Mouse (Mus musculus) CH12F3 (cell line): ENCODE measurements around the gene Scai.
"Not testable (repeated sequence)": the region's sequence is repeated elsewhere in the genome, so short reads cannot be mapped to it uniquely, and the experiment has no call there.

Experiments used
- in situ Hi-C: fragments of 300-500 bp; cut with MboI; formaldehyde crosslinking; loops from 2 replicates; pipeline ENCODE4 v1.14.3; 2020; ENCODE audit warnings: low sequenced_read_pairs

The Scai gene

GRCm38 (mm10) chr2:39190561-39191056, at the start of gene Scai:
TSS of gene Scai (minus strand) at chr2:39190734.
- in situ Hi-C loops: no loop called here

GRCm38 (mm10) chr2:39226731-39227130, 36.2 kb upstream of the Scai start:
- in situ Hi-C loops: no loop called here

- in situ Hi-C loops: no loop called here
Measured at GRCm38 (mm10) chr2:39226019-39226640, 35.6 kb upstream of the Scai start, which contains the start of gene Ppp6c. TSS of gene Ppp6c (minus strand) at chr2:39226451.

DNA sequence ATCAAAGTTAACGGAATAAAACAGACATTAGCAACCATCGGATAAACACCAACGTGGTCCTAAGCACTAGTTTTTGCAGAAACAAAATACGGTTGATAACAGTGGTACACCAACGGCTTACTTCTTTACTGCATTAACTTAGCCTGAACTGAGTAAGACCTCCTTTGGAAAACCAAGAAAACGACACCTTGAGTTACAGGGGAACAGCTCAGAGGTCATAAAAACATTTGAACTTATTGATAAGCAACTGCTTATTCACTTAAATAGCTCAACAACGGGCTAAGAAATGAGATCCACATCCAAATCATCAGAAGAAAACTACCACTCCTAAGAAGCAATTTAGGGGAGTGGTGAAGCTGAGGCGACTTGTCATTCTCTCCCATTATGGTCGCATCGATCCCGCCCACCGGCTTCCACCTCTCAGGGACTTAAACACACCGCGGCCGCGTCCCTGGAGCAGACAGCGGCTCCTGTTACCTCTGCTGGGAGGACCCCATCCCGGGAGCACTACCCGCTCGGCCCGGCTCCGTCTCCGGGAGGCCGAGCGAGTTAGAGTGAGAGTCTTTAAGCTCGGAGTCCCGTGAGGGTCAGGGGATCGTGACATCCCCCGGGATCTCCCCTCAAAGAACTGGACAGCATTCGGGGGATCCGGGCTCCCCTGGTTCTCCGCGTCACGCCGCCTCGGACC, 34.9 kb upstream of the Scai start:
- in situ Hi-C loops: not testable (repeated sequence)

GRCm38 (mm10) chr2:39224621-39225020, 34.1 kb upstream of the Scai start:
- in situ Hi-C loops: no loop called here

GRCm38 (mm10) chr2:39220010-39220409, 29.5 kb upstream of the Scai start:
- in situ Hi-C loops: no loop called here

- in situ Hi-C loops: no loop called here
Measured at GRCm38 (mm10) chr2:39219034-39219433, 28.5 kb upstream of the Scai start.

DNA sequence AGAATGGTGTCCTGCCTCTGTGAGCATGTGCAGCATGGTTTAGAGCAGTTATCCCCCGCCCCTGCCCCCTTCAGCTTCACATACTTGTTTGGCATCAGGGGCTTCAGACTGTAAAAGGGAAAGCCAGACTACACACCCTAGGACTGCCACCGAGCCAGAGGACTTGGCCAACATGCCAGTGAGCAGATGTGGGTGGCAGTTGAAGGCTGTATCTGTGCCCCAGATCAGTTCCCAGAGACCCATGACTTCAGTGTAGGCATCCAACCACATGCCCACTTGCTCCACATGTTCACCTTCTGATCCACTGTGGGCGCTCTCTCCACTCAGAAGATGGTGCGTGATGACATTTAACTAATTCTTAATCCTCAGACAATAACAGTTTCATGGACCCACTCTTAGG, 26.6 kb upstream of the Scai start:
- in situ Hi-C loops: no loop called here

DNA sequence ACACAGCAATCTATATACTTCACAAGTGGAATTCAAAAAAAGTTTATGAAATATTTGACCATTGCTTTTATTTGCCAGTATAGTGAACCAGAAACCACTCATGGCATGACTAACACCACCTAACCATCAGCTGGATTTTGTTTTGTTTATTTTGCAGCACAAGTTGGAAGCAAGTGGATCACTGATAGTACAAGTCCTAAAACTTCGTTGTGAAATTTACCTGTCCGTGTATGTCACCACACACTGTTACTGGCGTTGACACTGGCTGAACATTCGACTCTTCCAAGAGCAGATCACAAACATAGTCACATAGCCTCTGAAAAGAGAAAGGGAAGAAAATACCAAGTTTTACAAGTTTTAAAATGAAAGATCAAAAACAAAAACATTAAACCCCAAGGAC, 20.2 kb upstream of the Scai start:
- in situ Hi-C loops: no loop called here

DNA sequence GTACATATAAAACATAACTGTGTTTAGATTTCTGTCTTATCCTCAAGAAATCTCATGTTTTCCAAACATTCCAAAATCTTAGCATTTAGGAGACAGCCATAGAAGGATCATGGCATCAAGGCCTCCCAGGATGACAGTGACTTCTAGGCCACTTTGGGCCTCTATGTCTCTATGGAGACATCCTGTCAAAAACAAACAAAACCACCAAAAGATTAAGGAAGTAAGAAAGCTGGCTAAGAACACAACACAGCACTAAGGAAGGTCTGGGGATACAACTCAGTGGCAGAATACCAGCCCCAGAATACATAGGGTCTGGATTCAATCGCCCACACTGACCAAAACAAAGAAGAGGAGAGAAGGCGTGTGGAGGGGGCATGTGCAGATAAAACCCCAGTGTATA, 12.8 kb upstream of the Scai start:
- in situ Hi-C loops: no loop called here

DNA sequence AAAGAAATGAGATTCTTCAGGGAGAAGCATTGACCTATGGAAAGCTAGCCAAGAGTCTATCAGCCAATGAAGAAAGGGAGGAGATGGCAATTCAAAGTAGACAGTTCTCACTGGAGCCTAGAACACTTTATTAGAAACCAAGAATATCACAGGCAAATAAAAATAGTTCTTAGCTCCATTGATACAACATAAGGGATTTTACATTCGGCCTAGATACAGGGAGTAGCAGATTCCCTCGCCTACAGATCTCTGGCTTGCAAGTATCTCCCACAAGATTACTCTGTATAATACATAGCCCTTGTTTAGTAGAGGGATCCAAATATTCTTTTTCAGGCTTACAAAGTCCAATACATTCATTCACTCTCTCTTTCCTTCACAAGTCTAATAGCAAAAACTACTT, 4.3 kb upstream of the Scai start:
- in situ Hi-C loops: no loop called here

DNA sequence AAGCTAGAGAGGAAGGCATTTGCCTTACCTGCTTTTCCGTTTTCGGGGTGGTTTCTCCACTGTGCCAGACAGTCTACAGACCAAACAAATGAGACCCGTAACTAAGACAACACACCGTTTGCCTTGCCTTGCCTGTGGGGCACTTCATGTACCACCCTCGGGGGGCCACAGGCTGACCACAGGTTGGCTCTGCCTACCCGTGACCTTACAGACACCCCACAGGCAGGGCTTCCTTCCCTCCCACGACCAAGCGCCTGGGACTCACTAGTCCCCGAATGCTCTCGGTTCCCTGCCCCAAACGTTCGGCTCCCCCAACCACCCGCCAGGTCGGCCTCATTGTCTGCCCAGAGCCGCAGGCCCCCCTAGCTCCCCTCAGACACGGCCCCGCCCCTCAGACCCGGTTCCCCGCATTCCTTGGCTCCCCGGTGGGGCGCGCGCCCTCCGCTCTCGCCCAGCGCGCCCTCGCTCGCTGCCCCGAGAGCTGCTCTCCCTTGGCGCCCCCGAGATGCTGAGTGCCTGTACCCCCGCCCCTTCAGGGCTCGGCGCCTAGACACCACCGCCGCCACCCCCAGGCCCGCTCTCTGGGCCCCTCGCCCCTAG, 473 bp downstream of the Scai start:
- in situ Hi-C loops: loop anchor here (10.0 kb wide), 1 partner anchor 255 kb away; the partner anchor contains the start of gene Olfml2a

GRCm38 (mm10) chr2:39185942-39186341, 4.6 kb downstream of the Scai start:
- in situ Hi-C loops: loop anchor here (10.0 kb wide), 1 partner anchor 251 kb away; the partner anchor contains the start of gene Olfml2a

DNA sequence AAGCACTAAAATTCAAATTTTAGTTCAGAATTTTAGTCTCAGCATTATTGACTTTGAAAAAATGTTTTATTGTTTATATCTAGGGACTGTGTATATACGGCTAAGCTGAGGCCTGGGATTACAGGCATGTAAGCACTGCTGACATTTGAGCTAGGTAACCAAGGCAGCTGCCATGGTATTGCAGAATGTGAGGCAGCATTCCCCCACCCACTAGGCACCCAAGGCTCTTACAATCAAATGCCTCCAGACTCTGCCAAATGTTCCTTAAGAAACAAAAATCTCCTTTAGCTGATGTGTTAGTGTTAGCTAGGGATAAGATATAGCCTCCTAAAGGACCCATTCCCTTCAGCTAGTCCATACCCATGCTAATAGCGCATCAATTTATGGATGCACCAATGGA, 6.9 kb downstream of the Scai start:
- in situ Hi-C loops: loop anchor here (10.0 kb wide), 1 partner anchor 249 kb away; the partner anchor contains the start of gene Olfml2a

DNA sequence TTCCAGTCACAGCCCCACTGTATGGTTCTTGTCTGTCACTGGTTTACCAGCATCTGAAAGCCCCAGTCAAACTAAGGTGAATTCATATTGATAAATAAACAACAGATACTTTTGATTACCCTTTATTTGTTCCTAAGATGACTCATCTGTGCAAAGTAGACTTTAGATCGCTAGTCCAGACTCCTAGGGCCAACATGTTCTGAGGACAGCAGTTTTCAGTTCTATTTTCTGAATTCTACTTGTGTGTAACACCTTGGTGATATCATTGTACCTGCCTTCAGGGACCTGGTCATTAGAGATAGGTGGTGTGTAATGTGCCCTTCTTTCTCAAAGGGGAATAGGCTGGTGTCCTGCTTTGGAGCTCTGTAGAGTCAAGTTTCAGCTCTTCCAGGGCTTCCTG, 29.5 kb downstream of the Scai start:
- in situ Hi-C loops: no loop called here

DNA sequence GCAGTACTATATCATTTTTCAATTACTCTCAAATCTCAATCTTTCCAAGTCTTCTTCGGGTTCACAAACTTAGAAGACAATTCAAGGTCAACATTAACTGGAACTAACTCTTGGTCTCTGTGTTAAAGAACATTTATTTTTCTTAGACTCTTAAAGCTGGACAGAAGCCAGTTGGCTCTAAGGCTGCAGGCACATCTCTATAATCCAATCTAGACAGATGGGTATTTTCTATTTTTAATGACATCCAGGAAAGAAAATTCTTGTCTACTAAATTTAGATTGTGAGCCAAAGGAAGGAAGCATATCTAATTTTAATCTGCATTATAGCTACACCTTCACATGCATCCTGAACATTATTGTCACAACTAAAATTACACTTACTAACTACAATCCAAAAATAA, 32.6 kb downstream of the Scai start:
- in situ Hi-C loops: no loop called here

DNA sequence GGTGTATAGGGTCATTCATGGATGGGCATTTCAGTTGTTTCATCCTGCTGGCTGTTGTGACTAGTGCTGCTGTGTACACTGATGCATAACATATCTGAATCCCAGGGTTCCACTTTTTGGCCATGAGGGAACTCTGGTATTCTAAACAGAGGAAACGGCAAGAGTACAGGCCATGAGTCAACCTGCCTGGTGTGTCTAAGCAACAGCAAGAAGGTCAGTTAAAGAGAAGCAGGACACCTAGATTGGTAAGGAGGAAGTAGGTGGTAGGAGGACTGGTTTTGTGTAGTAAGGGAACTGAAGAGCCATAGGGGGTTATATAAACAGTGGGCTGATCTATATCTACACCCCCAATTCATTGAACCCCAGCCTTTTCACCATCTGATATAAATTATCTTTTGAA, 33.7 kb downstream of the Scai start:
- in situ Hi-C loops: no loop called here

GRCm38 (mm10) chr2:39150943-39151342, 39.6 kb downstream of the Scai start:
- in situ Hi-C loops: no loop called here

DNA sequence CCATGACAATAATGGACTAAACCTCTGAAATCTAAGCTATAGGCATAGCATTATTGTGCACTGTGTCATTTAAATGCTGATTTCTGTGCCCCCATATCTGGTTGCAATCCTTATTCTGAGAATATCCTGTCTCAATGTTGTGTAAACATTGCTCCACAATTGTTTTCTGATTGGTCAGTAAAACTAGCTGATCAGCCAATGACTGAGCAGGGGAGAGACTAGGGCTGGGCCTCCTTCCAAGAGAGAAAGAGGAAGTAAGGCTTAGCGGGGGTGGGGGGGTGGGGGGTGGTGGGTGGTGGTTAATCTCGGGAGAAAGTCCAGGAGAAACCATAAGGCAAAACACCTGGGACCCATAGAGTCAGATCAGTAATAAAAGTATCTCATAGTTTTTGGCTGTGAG, 42.5 kb downstream of the Scai start:
- in situ Hi-C loops: no loop called here

DNA sequence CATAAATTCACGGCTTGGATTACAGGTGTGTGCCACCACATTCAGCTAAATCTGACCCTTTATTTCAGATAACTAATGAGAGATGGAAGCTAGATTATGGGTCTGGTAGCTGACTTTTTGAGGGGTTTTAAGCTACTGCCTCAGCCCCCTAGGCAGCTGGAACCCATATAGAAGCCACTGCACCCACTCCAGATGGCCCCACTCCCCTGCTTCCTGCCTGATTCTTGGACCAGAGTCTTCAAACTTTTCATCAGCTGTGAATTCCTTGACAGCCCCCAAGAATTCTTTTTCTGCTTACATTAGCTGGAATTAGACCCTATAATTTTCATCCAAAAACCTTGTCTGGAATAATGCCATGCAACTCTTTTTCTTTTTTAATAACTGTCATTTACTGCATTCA, 44.1 kb downstream of the Scai start:
- in situ Hi-C loops: no loop called here

DNA sequence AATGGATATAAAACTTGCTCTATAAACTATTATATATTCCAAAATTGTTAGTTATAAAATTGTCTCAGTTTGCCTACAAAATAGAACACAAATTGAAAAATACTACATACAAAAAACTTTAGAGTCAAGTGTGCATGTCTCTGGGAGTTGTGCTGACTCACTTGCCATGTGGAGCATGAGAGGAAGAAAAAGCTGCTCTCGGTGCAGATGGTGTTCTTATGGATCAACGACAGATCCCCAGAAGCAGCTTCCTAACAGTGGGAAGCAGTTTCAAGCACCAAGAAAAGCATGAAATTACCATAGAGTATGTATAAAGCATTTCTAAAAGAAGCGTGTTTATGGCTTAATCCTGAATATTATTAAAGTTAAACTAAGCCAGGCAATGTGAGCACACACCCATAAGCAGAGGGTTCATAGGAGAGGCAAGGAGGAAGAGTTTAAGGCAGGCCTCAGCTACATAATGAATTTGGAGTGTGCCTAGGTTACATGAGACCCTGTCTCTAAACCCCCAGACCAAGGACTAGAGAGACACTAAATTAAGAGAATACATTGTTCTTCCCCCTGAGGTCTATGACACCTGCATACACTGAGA, 48.1 kb downstream of the Scai start:
- in situ Hi-C loops: no loop called here
